Mouse (Mus musculus) cerebellum, adult 11-12 months (tissue): Measurements from ENCODE around the gene Radil.

Experiments used
- DNase-seq: peaks from one replicate; pipeline ENCODE4 v3.0.0; 2022

Gene Radil

GRCm38 (mm10) chr5:142478829-142479435 lies 72.0 kb downstream of the Radil start:
- DNase-seq = peak; percentile 78

GRCm38 (mm10) chr5:142477866-142478615 lies 72.9 kb downstream of the Radil start:
- no peak for DNase-seq

- peak; percentile 71 for DNase-seq
These were observed 73.6 kb downstream of the Radil start for GRCm38 (mm10) chr5:142477346-142477745.

DNA sequence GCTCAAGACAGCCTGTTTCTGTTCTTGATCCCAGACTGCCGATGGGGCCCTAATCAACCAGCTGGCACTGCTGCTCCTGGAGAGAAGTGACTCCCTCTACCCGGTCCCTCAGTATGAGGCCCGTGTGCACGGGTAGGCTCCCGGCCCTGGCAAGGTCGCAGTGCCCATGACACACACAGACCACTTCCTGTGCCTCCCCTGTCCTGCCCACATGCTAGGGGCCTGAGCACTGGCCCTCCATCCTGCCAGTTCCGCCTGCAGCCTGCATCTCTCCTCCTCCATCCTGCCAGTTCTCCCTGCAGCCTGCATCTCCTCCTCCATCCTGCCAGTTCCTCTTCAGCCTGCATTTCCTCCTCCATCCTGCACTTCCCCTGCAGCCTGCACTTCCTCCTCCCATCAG lies 75.2 kb downstream of the Radil start:
- DNase-seq = no peak

- DNase-seq = no peak
These were observed 77.2 kb downstream of the Radil start for GRCm38 (mm10) chr5:142473696-142474095.

DNA sequence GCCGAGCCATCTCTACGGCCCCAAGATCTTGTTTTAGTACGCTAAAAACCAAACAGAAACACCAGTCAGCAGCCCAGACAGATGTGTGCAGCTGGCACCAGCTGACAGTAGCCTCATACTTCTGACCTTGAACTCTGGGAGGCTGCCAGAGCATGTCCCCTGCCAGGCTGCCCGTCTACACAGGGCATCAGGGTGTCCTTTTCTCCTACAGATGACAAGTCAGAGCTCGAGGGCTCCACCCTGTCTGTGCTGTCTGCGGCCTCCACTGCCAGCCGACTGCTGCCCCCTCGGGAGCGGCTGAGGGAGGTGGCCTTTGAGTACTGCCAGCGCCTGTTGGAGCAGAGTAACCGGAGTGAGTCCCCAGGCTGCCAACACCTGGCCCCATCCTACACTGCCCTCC lies 81.1 kb downstream of the Radil start:
- DNase-seq = no peak

DNA sequence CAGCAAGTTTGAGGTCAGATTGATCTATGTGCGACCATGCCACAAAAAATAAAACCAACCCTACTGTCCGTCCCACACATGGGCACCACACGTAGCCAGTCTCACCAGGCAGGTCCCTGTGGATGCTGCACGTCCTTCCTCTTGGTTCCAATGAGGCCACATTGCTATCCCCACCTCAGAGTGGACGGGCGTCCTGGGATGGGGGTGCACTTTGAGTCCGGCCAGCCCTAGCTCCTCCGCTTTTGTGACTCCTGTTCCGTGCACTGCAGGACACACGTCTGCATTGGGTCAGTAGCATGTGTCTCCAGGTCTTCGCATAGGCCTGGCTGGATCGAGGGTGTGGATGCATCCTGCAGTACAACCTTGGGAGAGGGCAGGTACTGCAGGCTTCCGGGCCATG lies 82.5 kb downstream of the Radil start:
- DNase-seq = no peak

DNA sequence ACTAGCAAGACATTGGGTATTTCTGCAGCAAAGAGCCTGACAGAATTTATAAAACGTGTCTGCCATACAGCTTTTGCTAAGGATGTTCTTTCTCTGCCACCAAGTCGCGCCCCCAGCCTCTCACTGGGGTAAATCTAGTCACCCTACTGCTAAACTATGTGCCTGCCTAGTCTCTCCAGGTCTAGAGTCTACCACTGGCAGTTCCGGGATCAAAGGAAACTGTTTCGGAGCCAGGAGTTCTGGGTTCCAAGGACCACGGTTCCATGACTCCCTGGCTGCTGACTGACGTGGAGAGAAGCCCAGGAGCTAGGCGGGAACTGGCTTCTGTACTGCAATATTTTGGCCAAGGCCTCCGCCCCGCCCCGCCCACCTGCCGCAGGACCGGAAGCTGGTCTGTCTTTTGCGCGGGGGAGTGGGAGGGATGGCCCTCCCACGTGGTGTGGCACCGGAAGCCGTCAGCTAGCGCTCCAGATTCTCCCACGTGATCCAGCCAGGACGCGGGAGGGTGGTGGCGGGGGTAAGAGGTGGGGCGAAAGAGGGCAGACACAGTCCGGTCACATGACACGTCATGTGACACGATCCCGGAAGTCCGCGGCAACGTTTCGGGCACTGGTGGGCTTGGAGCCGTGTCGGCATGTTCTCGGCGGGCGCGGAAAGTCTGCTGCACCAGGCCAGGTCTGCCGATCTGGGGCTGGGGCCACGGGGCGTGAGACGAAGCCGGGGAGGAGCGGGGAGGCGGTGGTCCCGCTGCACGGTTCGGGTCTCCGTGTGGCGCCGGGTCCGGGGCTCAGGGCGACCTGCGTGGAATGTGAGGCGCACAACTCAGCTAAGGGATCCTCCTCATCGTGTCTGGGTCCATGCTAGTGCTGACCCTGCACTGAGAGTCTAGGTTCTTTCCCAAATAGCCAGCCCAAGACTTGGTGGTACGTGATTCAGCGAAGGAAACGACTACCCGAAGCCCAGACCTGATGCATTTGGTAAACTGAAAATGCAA lies 87.1 kb downstream of the Radil start, which contains the start of gene Ap5z1:
TSS of gene Ap5z1 (plus strand) at position 484 of the 994 bp plus-strand sequence.
- peak; percentile 97 for DNase-seq

DNA sequence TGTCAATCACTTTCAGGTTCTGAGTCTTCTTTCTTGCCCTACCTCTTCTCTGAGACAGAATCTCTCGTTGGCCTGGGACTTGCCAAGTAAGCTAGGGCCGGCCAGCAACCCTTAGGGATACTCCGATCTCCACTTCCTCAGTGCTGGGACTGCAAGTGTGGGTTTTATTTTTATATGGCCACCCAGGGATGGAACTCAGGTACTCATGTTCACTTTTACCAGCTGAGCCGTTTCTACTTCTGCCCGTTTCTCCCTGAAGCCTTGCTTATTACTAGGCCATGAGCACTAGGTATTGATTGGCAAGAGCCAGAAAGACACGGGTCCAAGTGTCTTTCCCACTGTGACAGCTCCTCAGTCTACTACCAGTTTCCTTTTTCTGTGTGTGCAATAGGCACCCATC lies 87.9 kb downstream of the Radil start:
- DNase-seq = peak; percentile 39

GRCm38 (mm10) chr5:142462641-142462948 lies 88.3 kb downstream of the Radil start:
- no peak for DNase-seq

GRCm38 (mm10) chr5:142461942-142462640 lies 88.8 kb downstream of the Radil start:
- DNase-seq = peak; percentile 63

- no peak for DNase-seq
These were observed 91.1 kb downstream of the Radil start for GRCm38 (mm10) chr5:142459834-142460233.

DNA sequence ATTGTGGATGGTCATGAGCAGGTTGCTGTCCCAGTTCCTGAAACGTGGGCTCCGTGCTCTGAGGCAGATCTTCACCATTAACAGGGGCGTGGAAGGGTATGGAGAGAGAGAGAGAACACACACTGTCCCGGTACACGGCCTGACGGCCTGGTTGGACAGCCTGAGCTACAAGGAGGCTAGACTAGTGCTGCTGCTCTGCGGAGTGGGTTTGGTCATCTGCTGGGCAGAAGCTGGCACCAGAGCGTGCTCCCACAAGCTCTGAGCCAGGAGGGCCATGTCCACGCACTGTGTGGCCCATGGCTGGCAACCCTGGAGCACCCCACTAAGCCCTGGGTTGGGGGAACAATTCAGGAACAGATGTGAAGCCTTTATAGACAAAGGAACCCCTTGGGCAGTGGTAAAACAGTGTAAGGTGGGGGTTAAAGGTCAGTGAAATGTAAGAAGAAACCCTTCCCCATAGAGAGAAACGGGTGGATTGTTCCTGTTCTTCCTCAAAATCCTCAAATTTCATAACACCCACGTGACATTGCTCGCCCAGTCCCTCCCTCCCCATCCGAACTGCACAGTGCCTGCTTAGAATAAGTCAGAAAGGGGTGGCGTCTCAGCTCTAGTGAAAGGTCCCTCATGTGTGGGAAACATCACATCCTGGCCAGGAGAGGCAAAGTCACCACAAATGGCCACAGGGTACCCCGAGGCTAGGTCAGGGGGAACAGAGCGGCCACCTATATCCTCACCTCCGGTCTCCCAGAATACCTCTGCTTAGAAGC lies 91.9 kb downstream of the Radil start:
- no peak for DNase-seq

GRCm38 (mm10) chr5:142457345-142457744 lies 93.6 kb downstream of the Radil start:
- no peak for DNase-seq

DNA sequence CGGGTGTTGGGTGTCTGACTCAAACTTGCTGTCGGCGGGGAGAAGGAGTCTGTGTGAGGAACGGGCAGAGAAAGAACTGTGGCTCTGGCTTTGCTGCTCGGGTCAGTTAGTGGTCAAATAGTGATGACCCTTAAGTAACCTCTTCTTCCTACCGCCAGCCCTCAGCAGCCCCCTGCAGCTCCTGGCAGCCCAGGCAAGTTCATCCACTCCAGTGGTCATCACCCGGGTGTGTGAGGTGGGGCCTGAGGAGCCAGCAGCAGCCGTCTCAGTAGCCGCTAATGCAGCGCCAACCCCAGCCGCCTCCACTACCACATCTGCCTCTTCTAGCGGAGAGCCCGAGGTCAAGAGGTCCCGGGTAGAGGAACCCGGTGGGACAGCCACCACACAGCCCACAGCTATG lies 94.6 kb downstream of the Radil start:
- no peak for DNase-seq

DNA sequence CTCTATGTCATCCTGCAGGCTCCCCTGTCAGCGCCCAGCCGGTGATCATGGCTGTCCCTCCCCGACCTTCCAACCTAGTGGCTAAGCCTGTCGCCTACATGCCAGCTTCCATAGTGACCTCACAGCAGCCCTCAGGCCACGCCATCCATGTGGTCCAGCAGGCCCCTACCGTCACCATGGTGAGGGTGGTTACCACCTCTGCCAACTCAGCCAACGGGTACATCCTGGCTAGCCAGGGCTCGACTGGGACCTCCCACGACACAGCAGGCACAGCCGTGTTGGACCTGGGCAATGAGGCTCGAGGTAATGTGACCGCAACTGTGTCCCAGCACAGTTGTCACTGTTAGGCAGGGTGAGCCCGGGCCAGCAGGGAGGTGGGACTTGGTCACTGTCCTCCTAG lies 97.2 kb downstream of the Radil start:
- no peak for DNase-seq

GRCm38 (mm10) chr5:142451759-142452158 lies 99.1 kb downstream of the Radil start:
- DNase-seq = no peak

- DNase-seq = no peak
These were observed 100.1 kb downstream of the Radil start for GRCm38 (mm10) chr5:142450846-142451245.

DNA sequence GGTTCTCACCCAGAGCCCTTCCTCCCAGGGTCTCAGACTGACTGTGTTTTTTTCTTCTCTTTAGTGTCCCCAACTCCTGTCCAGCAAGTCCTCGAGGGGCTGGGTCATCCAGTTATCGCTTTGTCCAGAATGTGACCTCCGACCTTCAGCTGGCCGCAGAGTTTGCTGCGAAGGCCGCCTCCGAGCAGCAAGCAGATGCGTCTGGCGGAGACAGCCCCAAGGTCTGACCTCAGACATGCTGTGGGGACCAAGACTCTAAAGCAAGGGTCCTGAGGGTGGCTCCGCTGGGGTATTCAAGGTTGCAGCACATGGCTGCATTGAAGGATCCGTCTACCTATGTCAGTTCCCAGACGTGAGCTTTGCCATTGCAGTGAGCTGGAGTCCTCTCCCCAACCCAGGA lies 102.3 kb downstream of the Radil start:
- no peak for DNase-seq

DNA sequence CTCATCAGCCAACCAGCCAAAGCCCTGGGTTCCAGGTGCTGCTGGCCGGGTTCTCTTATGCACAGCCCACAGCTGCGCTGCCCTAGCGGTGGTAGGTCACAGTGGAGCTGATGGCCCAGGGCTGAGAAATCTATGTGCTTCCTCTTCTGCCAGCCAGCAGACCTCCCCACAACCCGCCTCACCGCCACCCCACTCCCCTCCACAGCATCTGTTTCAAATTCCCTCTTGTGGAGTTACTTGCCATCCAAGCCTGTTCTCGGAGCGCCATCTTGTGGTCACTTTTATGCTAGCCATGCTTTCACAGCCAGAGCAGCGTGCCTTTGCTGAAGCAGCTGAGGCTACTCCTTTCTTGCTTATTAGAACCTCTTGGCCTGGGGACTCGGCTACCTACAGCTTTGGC lies 102.8 kb downstream of the Radil start:
- DNase-seq = peak; percentile 73

DNA sequence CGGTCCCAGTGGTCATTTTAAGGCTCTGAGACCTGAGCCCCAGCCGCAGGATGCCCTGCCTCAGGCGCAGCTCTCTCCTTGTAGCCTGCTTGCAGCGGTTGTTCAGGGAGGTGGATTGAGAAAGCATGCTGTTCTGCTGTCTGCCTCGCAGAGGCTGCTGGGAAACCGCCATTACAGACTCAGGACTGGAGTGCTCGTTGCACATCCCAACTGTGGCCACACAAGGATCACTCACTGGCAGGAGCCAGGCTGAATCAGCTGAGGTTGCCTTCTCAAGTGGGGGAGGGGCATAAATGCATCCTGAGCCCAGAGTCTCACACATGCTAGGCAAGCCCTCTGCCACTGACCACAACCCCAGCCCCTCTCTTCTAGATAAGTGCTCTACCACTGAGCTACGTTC lies 105.2 kb downstream of the Radil start:
- no peak for DNase-seq
